Mouse (Mus musculus) lung, postnatal 0 days (tissue): Measurements from ENCODE around the gene Ankrd53.

ENCODE experiments used
- CTCF ChIP-seq: IDR thresholded peaks from 2 replicates; pipeline ENCODE4 v1.5.1; 2016; ENCODE audit warnings: antibody characterized with exemption, mild to moderate bottlenecking
- EP300 ChIP-seq: IDR thresholded peaks from 2 replicates; pipeline ENCODE4 v1.6.1; 2016; ENCODE audit warnings: antibody characterized with exemption, mild to moderate bottlenecking, control low read depth

- no peak for TF ChIP-seq CTCF
- no peak for TF ChIP-seq EP300
Observed at GRCm38 (mm10) chr6:83795492-83795900, 33.1 kb downstream of the Ankrd53 start.
